Mouse (Mus musculus) erythroblast, embryonic 14.5 days (primary cell): ENCODE measurements around the gene Impg1.

Experiments
- GATA1 ChIP-seq: IDR thresholded peaks from 2 replicates; pipeline ENCODE4 v1.6.1; 2012; ENCODE audit warnings: low read length, inconsistent platforms, mixed read lengths
- TAL1 ChIP-seq: IDR thresholded peaks from 3 replicates; pipeline ENCODE4 v1.6.1; 2012; ENCODE audit warnings: low read length, inconsistent platforms, mixed read lengths

- TF ChIP-seq TAL1 (no peak), GATA1 (no peak)
These were observed 188.1 kb downstream of the Impg1 start for GRCm38 (mm10) chr9:80277157-80277556.
